Mouse (Mus musculus): Measurements from ENCODE around the gene Bcdin3d. TPM values are rescaled to one million over a fixed set of nuclear protein-coding genes. Genes with fewer than 3 reads are reported as not detected.
A peak's percentile ranks its signal among the peaks of the same experiment; 100 is the strongest.

Gene Bcdin3d
- 7.1 and 7.2 TPM in 2 replicates for total RNA-seq (2017)

DNA sequence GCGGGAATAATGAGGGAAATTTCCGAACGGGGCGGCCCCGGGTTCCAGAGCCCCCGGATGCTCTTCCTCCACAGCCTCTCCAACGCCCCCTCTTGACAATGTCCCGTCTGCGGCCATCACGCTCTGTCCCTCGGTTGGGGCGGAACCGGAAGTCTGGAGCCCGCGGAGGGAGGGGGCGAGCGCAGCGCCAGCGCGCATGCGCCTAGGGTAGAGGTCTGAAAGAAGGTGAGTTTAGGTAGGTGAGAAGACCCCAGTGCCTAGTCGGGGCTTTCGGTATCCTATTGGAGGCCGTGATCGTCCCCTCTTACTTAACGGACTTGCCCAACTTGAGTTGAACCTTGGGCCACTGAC lies at the start of gene Bcdin3d:
Bcdin3d (minus strand) TSS at position 155 of the 351 bp plus-strand sequence.
- ATAC-seq (replicated peaks in 1 of 2; ENCODE audit: insufficient read depth in 1 of 2, low FRiP score in 2 of 2, low TSS enrichment in 1 of 2, low read depth in 1 of 2, poor library complexity in 2 of 2, severe bottlenecking in 2 of 2) = peak; percentile 78 to 81

DNA sequence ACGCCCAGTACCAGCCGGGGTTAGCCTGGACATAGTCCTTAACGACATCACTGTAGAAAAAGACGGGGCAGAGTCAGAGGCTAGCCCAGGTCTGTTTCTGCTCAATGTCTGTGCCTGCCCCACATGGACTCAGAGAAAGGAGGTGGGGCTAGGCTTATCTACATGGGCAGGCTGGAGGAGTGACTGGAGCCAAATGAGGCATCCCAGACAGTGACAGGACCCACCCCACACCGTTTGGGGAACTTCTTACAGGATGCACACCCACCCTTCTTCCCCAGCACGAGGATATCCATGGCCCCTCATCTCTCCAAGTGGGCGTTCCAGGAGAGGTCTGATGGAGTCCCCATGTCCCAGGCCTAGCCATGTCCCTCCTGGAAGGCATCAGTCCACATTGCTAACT lies 45.8 kb upstream of the Bcdin3d start:
- ATAC-seq (replicated peaks in 1 of 2; ENCODE audit: insufficient read depth in 1 of 2, low FRiP score in 2 of 2, low TSS enrichment in 1 of 2, low read depth in 1 of 2, poor library complexity in 2 of 2, severe bottlenecking in 2 of 2) = no peak

GRCm38 (mm10) chr15:99519626-99520025 lies 45.1 kb upstream of the Bcdin3d start:
- no peak for ATAC-seq (replicated peaks in 1 of 2; ENCODE audit: insufficient read depth in 1 of 2, low FRiP score in 2 of 2, low TSS enrichment in 1 of 2, low read depth in 1 of 2, poor library complexity in 2 of 2, severe bottlenecking in 2 of 2)

GRCm38 (mm10) chr15:99517715-99518114 lies 43.2 kb upstream of the Bcdin3d start:
- ATAC-seq (replicated peaks in 1 of 2; ENCODE audit: insufficient read depth in 1 of 2, low FRiP score in 2 of 2, low TSS enrichment in 1 of 2, low read depth in 1 of 2, poor library complexity in 2 of 2, severe bottlenecking in 2 of 2) = no peak

- no peak for ATAC-seq (replicated peaks in 1 of 2; ENCODE audit: insufficient read depth in 1 of 2, low FRiP score in 2 of 2, low TSS enrichment in 1 of 2, low read depth in 1 of 2, poor library complexity in 2 of 2, severe bottlenecking in 2 of 2)
These were observed 42.2 kb upstream of the Bcdin3d start for GRCm38 (mm10) chr15:99516715-99517114.

DNA sequence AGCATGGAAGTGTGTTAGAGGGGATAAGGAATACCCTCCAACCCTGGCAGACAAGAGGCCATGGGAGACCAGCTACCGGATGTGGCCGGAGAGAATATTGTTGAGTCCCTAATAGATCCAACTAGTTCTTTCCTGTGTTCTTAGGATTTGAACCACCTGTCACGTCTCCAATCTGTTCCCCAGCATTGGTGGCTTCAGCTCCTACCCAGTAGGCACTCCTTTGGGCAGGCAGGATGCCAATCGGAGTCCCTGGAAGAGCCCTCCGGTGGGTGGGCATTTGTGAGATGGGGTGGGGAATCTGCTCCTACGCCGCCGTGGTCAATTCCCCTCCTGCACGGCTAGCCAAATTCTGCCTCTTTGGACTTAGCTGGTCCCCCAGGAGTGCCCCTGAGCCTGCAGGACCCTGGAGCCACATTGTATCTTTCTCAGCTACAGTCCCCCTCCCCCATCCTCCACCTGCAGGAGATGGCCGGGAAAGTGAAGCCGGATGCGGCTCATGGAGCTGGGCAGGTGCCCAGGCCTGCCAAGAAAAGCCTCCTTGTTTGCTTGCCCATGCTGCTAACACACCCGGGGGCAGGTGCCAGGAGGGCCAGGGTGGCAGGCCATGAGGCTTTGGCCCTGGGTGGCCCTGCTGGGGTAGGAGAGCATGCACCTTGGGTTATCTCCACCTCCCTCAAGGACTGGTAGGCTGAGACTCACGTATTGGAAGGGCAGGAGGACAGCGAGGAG lies 37.4 kb upstream of the Bcdin3d start:
- no peak for ATAC-seq (replicated peaks in 1 of 2; ENCODE audit: insufficient read depth in 1 of 2, low FRiP score in 2 of 2, low TSS enrichment in 1 of 2, low read depth in 1 of 2, poor library complexity in 2 of 2, severe bottlenecking in 2 of 2)

- no peak for ATAC-seq (replicated peaks in 1 of 2; ENCODE audit: insufficient read depth in 1 of 2, low FRiP score in 2 of 2, low TSS enrichment in 1 of 2, low read depth in 1 of 2, poor library complexity in 2 of 2, severe bottlenecking in 2 of 2)
These were observed 36.1 kb upstream of the Bcdin3d start for GRCm38 (mm10) chr15:99510621-99511020.

DNA sequence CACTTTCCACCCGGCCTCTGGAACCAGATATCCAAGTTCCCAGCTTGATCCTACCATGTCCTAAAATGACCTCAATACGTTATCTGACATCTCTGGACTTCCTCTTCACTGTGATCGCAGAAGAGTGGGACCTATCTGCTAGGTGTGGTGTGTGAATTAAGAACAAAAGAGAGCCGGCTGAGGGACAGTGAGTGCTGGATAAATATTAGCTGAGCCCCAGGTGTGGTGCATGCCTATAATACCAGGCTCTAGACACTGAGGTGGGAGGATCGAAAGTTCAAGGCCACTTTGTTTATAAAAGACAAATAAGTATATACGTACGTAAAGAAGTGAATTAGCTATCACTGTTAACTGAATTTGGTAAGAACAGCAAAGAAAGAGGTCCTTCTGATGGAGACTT lies 35.3 kb upstream of the Bcdin3d start:
- ATAC-seq (replicated peaks in 1 of 2; ENCODE audit: insufficient read depth in 1 of 2, low FRiP score in 2 of 2, low TSS enrichment in 1 of 2, low read depth in 1 of 2, poor library complexity in 2 of 2, severe bottlenecking in 2 of 2) = no peak

GRCm38 (mm10) chr15:99505324-99506095 lies 31.0 kb upstream of the Bcdin3d start:
- ATAC-seq (replicated peaks in 1 of 2; ENCODE audit: insufficient read depth in 1 of 2, low FRiP score in 2 of 2, low TSS enrichment in 1 of 2, low read depth in 1 of 2, poor library complexity in 2 of 2, severe bottlenecking in 2 of 2) = no peak

- no peak for ATAC-seq (replicated peaks in 1 of 2; ENCODE audit: insufficient read depth in 1 of 2, low FRiP score in 2 of 2, low TSS enrichment in 1 of 2, low read depth in 1 of 2, poor library complexity in 2 of 2, severe bottlenecking in 2 of 2)
These were observed 28.7 kb upstream of the Bcdin3d start for GRCm38 (mm10) chr15:99503256-99503655.

DNA sequence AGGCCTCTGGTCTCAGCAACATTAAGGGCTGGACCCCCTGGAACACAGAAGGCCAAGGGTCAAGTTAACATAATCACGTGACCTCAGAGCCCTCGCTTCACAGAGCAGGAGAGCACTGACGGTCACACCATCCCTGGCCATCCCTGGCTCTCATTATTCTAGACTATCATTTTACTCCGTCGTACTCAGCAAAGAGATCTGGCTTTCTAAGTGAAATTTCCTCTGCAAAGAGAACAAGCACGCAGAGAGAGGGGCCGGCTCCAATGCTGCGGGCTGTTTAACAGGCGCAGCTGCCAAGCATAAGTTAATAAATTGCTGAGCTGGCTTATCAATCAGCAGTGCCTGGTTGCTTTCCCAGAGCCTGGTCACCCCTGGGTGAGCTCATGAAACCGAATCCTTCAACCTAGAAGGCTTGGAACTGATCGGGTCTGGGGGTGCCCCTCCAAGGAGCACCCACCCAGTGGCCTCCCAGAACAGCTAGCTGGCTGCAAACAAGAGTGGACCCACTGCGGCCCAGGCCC lies 27.8 kb upstream of the Bcdin3d start:
- ATAC-seq (replicated peaks in 1 of 2; ENCODE audit: insufficient read depth in 1 of 2, low FRiP score in 2 of 2, low TSS enrichment in 1 of 2, low read depth in 1 of 2, poor library complexity in 2 of 2, severe bottlenecking in 2 of 2) = no peak

DNA sequence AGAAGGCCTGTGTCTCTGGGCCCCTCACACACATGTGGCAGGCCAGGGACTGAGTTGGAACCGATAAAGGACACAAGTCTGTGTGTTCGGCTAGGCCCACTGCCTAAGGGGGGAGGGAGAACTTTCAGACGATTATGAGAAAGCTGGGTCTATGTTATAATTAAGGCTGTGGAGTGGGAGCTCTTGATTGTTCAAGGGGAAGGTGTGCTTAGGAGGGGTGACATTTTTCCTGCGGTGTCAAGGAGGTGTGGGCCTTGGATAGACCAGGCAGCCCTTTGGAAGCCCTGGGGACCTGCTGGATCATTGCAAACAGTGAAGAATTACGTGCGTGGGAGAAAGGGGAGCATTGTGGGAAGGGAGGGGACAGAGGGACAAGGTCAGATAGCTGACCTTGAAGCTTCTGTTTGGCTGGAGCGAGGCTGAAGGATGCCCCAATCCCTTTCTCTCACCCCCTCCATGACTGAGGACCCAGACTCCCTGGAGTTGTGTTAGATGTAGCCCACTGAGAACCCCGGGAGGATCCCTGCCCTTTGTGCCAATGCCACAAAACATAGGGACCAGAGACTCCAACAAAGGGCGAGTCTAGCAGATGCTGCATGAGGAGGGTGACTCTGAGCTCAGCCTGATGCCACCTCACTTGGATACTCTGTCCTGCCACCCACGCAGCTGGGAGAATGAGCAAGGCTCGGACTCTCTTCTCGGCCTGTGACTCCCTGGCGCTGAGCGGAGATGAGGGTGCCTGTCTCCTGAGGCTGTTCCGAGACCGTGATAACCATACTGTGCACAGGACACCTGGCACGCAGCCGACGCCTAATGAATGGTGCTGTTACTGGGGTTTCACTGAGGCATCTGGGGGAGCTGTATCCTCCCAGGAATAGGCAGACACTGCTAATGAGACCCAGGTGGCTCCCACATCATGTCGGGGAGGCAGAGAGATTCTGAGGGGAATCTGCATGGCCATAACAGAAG lies 27.0 kb upstream of the Bcdin3d start:
- no peak for ATAC-seq (replicated peaks in 1 of 2; ENCODE audit: insufficient read depth in 1 of 2, low FRiP score in 2 of 2, low TSS enrichment in 1 of 2, low read depth in 1 of 2, poor library complexity in 2 of 2, severe bottlenecking in 2 of 2)

- ATAC-seq (replicated peaks in 1 of 2; ENCODE audit: insufficient read depth in 1 of 2, low FRiP score in 2 of 2, low TSS enrichment in 1 of 2, low read depth in 1 of 2, poor library complexity in 2 of 2, severe bottlenecking in 2 of 2) = peak in 1 of 2 experiments; percentile 11; a peak in 1 of 4 replicates
These were observed 25.8 kb upstream of the Bcdin3d start for GRCm38 (mm10) chr15:99500320-99500719.

- no peak for ATAC-seq (replicated peaks in 1 of 2; ENCODE audit: insufficient read depth in 1 of 2, low FRiP score in 2 of 2, low TSS enrichment in 1 of 2, low read depth in 1 of 2, poor library complexity in 2 of 2, severe bottlenecking in 2 of 2)
These were observed 25.2 kb upstream of the Bcdin3d start for GRCm38 (mm10) chr15:99499726-99500125.

- ATAC-seq (replicated peaks in 1 of 2; ENCODE audit: insufficient read depth in 1 of 2, low FRiP score in 2 of 2, low TSS enrichment in 1 of 2, low read depth in 1 of 2, poor library complexity in 2 of 2, severe bottlenecking in 2 of 2) = no peak
These were observed 24.3 kb upstream of the Bcdin3d start for GRCm38 (mm10) chr15:99498781-99499180.

GRCm38 (mm10) chr15:99498356-99498755 lies 23.8 kb upstream of the Bcdin3d start:
- peak in 1 of 2 experiments; percentile 29; a peak in 1 of 4 replicates for ATAC-seq (replicated peaks in 1 of 2; ENCODE audit: insufficient read depth in 1 of 2, low FRiP score in 2 of 2, low TSS enrichment in 1 of 2, low read depth in 1 of 2, poor library complexity in 2 of 2, severe bottlenecking in 2 of 2)

- ATAC-seq (replicated peaks in 1 of 2; ENCODE audit: insufficient read depth in 1 of 2, low FRiP score in 2 of 2, low TSS enrichment in 1 of 2, low read depth in 1 of 2, poor library complexity in 2 of 2, severe bottlenecking in 2 of 2) = peak in 1 of 2 experiments; percentile 61; a peak in 1 of 4 replicates
These were observed 23.2 kb upstream of the Bcdin3d start for GRCm38 (mm10) chr15:99497527-99498242.
